Mouse (Mus musculus): ENCODE data around the gene Arrdc3. TPM values are rescaled to one million over a fixed set of nuclear protein-coding genes. Genes with fewer than 3 reads are reported as not detected.

The Arrdc3 gene
- 9.2 TPM for polyA plus RNA-seq (2012; fragmentation: generic; extraction: Trizol)

- TF ChIP-seq MYOD1 (IDR thresholded peaks at IDR 0.05; ENCODE audit: control insufficient read depth in 1 of 3, insufficient read length in 2 of 3, low read depth in 2 of 3) = peak in 1 of 3 experiments; percentile 0
- no peak for TF ChIP-seq USF1 (IDR thresholded peaks at IDR 0.05; ENCODE audit: low read depth)
- peak; percentile 96 for TF ChIP-seq POLR2AphosphoS2 (IDR thresholded peaks at IDR 0.05; ENCODE audit: insufficient read length, low read depth)
- Histone ChIP-seq H3K4me2 (ENCODE audit: low read depth) (peak within 1 kb of the TSS; percentile 77), H3K4me3 (peak within 1 kb of the TSS; percentile 60), H3K79me2 (ENCODE audit: control insufficient read depth, insufficient read depth) (peaks cover 32% of the 10 kb centered on the region), H3K36me3 (ENCODE audit: control insufficient read depth, insufficient read depth) (peaks cover 9% of the 10 kb centered on the region), H3ac (ENCODE audit: control insufficient read depth, insufficient read length) (peak within 1 kb of the TSS; percentile 36), H3K27me3 (ENCODE audit: control insufficient read depth, insufficient read depth, insufficient read length) (no peaks in the 10 kb centered on the region)
These were observed at the start of gene Arrdc3 for GRCm38 (mm10) chr13:80883190-80883589. Gene Arrdc3, plus strand, starts transcription at chr13:80883384.

GRCm38 (mm10) chr13:80862215-80862614 lies 21.0 kb upstream of the Arrdc3 start:
- H3K4me3 ChIP-seq = no peak overlapping the region
- no peak for TF ChIP-seq CEBPB (IDR thresholded peaks at IDR 0.05; ENCODE audit: insufficient read depth, poor library complexity, severe bottlenecking)
- no peak for TF ChIP-seq POLR2A (IDR thresholded peaks at IDR 0.05; ENCODE audit: insufficient read length, low read depth)
- TF ChIP-seq MYOG (IDR thresholded peaks at IDR 0.05; ENCODE audit: control insufficient read depth in 1 of 3, insufficient read depth in 1 of 3, insufficient read length in 2 of 3, low read depth in 2 of 3) = no peak
- TF ChIP-seq USF1 (IDR thresholded peaks at IDR 0.05; ENCODE audit: low read depth) = no peak
- TF ChIP-seq REST (IDR thresholded peaks at IDR 0.05; ENCODE audit: insufficient read depth, insufficient read length) = no peak
- TF ChIP-seq TCF3 (IDR thresholded peaks at IDR 0.05; ENCODE audit: insufficient read length, low read depth) = no peak
- TF ChIP-seq MAX (IDR thresholded peaks at IDR 0.05; ENCODE audit: low read depth) = no peak
- TF ChIP-seq TCF12 (IDR thresholded peaks at IDR 0.05; ENCODE audit: insufficient read depth, poor library complexity, severe bottlenecking) = no peak
- TF ChIP-seq SRF (IDR thresholded peaks at IDR 0.05; ENCODE audit: control insufficient read depth, insufficient read length, low read depth) = no peak
- TF ChIP-seq E2F4 (IDR thresholded peaks at IDR 0.05; ENCODE audit: insufficient read depth) = no peak
- TF ChIP-seq POLR2AphosphoS2 (IDR thresholded peaks at IDR 0.05; ENCODE audit: insufficient read length, low read depth) = no peak
- TF ChIP-seq MYOD1 (IDR thresholded peaks at IDR 0.05; ENCODE audit: control insufficient read depth in 1 of 3, insufficient read length in 2 of 3, low read depth in 2 of 3) = no peak
- no peaks in the 10 kb centered on the region for H3K79me2 ChIP-seq (ENCODE audit: control insufficient read depth, insufficient read depth)
- no peaks in the 10 kb centered on the region for H3K27me3 ChIP-seq (ENCODE audit: control insufficient read depth, insufficient read depth, insufficient read length)
- no peaks in the 10 kb centered on the region for H3K36me3 ChIP-seq (ENCODE audit: control insufficient read depth, insufficient read depth)
- no peak overlapping the region for H3ac ChIP-seq (ENCODE audit: control insufficient read depth, insufficient read length)
- H3K4me2 ChIP-seq (ENCODE audit: low read depth) = no peak overlapping the region

DNA sequence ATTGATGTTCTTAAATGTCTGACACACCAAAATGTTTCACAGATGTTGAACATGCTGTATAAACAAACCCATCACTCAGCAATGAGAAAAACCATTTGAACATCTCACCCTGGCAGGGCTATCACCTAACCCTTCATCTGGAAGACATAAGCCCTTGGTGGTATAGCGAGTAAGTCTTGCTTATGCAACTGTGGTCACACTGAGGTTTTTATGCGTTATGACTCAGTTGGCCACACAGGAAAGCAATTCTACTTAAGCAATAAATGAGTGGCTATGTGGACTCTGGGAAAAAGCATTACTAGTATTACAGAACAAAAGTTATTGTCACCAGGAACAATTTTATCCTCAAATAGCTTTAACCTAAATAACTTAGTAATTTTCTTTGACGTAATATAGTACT lies 19.0 kb upstream of the Arrdc3 start:
- Histone ChIP-seq H3K4me2 (ENCODE audit: low read depth) (no peak overlapping the region), H3K4me3 (no peak overlapping the region), H3ac (ENCODE audit: control insufficient read depth, insufficient read length) (no peak overlapping the region), H3K36me3 (ENCODE audit: control insufficient read depth, insufficient read depth) (no peaks in the 10 kb centered on the region), H3K79me2 (ENCODE audit: control insufficient read depth, insufficient read depth) (no peaks in the 10 kb centered on the region), H3K27me3 (ENCODE audit: control insufficient read depth, insufficient read depth, insufficient read length) (no peaks in the 10 kb centered on the region)
- TF ChIP-seq TCF12 (IDR thresholded peaks at IDR 0.05; ENCODE audit: insufficient read depth, poor library complexity, severe bottlenecking) (no peak), MYOD1 (IDR thresholded peaks at IDR 0.05; ENCODE audit: control insufficient read depth in 1 of 3, insufficient read length in 2 of 3, low read depth in 2 of 3) (no peak), POLR2AphosphoS2 (IDR thresholded peaks at IDR 0.05; ENCODE audit: insufficient read length, low read depth) (no peak), USF1 (IDR thresholded peaks at IDR 0.05; ENCODE audit: low read depth) (no peak), SRF (IDR thresholded peaks at IDR 0.05; ENCODE audit: control insufficient read depth, insufficient read length, low read depth) (no peak), MAX (IDR thresholded peaks at IDR 0.05; ENCODE audit: low read depth) (no peak), CEBPB (IDR thresholded peaks at IDR 0.05; ENCODE audit: insufficient read depth, poor library complexity, severe bottlenecking) (peak; percentile 78; the same call in 1 of the 2 replicates)

DNA sequence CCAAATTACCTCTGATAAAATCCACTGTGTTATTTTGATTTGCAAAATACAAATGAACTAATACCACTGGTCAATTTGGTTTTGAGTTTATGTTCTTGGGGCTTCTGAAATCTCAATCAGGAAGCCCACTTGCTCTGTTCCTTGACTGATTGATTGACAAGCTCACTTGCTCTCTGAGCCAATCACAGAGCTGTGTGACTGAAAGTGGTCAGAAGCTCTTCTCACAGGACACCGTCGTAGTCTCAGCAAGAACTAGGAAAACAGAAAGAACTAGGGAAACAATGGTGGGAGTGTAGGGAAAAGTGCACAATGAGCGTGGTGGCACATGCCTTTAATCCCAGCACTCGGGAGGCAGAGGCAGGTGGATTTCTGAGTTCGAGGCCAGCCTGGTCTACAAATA lies 8.1 kb upstream of the Arrdc3 start:
- H3K4me2 ChIP-seq (ENCODE audit: low read depth) = no peak overlapping the region
- no peak overlapping the region for H3ac ChIP-seq (ENCODE audit: control insufficient read depth, insufficient read length)
- TF ChIP-seq CEBPB (IDR thresholded peaks at IDR 0.05; ENCODE audit: insufficient read depth, poor library complexity, severe bottlenecking) (no peak), TCF3 (IDR thresholded peaks at IDR 0.05; ENCODE audit: insufficient read length, low read depth) (no peak), REST (IDR thresholded peaks at IDR 0.05; ENCODE audit: insufficient read depth, insufficient read length) (no peak), TCF12 (IDR thresholded peaks at IDR 0.05; ENCODE audit: insufficient read depth, poor library complexity, severe bottlenecking) (no peak), E2F4 (IDR thresholded peaks at IDR 0.05; ENCODE audit: insufficient read depth) (no peak), SRF (IDR thresholded peaks at IDR 0.05; ENCODE audit: control insufficient read depth, insufficient read length, low read depth) (no peak), USF1 (IDR thresholded peaks at IDR 0.05; ENCODE audit: low read depth) (no peak)
- H3K27me3 ChIP-seq (ENCODE audit: control insufficient read depth, insufficient read depth, insufficient read length) = no peaks in the 10 kb centered on the region
- no peaks in the 10 kb centered on the region for H3K79me2 ChIP-seq (ENCODE audit: control insufficient read depth, insufficient read depth)
- H3K4me3 ChIP-seq = no peak overlapping the region
- no peaks in the 10 kb centered on the region for H3K36me3 ChIP-seq (ENCODE audit: control insufficient read depth, insufficient read depth)

DNA sequence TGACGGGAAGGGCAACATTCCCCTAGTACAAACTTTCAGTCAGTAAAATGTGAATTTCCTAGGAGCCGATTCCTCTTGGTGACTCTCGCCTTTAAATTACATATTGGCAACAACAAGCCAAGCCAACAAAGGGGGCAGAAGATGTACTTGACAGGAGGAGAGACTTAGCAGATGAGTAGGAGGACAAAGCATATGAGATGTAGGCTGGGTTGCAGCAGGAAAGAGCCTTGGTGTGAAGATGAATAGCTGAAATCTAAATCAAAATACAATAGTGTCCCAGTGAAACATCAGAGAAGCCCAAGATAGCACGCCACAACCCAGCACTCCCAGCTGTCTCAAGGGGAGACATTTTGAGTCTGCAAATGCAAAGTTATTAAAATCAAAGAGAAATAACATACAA lies 2.4 kb upstream of the Arrdc3 start:
- no peak overlapping the region for H3K4me2 ChIP-seq (ENCODE audit: low read depth)
- H3ac ChIP-seq (ENCODE audit: control insufficient read depth, insufficient read length) = no peak overlapping the region
- no peaks in the 10 kb centered on the region for H3K27me3 ChIP-seq (ENCODE audit: control insufficient read depth, insufficient read depth, insufficient read length)
- no peaks in the 10 kb centered on the region for H3K36me3 ChIP-seq (ENCODE audit: control insufficient read depth, insufficient read depth)
- no peak overlapping the region for H3K4me3 ChIP-seq
- peaks cover 12% of the 10 kb centered on the region for H3K79me2 ChIP-seq (ENCODE audit: control insufficient read depth, insufficient read depth)
- TF ChIP-seq CEBPB (IDR thresholded peaks at IDR 0.05; ENCODE audit: insufficient read depth, poor library complexity, severe bottlenecking) (no peak), MAX (IDR thresholded peaks at IDR 0.05; ENCODE audit: low read depth) (no peak), MYOD1 (IDR thresholded peaks at IDR 0.05; ENCODE audit: control insufficient read depth in 1 of 3, insufficient read length in 2 of 3, low read depth in 2 of 3) (no peak), E2F4 (IDR thresholded peaks at IDR 0.05; ENCODE audit: insufficient read depth) (no peak), USF1 (IDR thresholded peaks at IDR 0.05; ENCODE audit: low read depth) (no peak), REST (IDR thresholded peaks at IDR 0.05; ENCODE audit: insufficient read depth, insufficient read length) (no peak), TCF3 (IDR thresholded peaks at IDR 0.05; ENCODE audit: insufficient read length, low read depth) (no peak), POLR2A (IDR thresholded peaks at IDR 0.05; ENCODE audit: insufficient read length, low read depth) (no peak), SRF (IDR thresholded peaks at IDR 0.05; ENCODE audit: control insufficient read depth, insufficient read length, low read depth) (no peak), MYOG (IDR thresholded peaks at IDR 0.05; ENCODE audit: control insufficient read depth in 1 of 3, insufficient read depth in 1 of 3, insufficient read length in 2 of 3, low read depth in 2 of 3) (no peak), POLR2AphosphoS2 (IDR thresholded peaks at IDR 0.05; ENCODE audit: insufficient read length, low read depth) (no peak)

Measured in myocyte (in vitro differentiated cells).